Mouse (Mus musculus): ENCODE results near the gene Prr12. TPM values are rescaled to one million over a fixed set of nuclear protein-coding genes. Genes with fewer than 3 reads are reported as not detected.

The Prr12 gene
- total and polyA plus RNA-seq, 3 experiments, result 7.1 to 23.0 (median 22.4) TPM

DNA sequence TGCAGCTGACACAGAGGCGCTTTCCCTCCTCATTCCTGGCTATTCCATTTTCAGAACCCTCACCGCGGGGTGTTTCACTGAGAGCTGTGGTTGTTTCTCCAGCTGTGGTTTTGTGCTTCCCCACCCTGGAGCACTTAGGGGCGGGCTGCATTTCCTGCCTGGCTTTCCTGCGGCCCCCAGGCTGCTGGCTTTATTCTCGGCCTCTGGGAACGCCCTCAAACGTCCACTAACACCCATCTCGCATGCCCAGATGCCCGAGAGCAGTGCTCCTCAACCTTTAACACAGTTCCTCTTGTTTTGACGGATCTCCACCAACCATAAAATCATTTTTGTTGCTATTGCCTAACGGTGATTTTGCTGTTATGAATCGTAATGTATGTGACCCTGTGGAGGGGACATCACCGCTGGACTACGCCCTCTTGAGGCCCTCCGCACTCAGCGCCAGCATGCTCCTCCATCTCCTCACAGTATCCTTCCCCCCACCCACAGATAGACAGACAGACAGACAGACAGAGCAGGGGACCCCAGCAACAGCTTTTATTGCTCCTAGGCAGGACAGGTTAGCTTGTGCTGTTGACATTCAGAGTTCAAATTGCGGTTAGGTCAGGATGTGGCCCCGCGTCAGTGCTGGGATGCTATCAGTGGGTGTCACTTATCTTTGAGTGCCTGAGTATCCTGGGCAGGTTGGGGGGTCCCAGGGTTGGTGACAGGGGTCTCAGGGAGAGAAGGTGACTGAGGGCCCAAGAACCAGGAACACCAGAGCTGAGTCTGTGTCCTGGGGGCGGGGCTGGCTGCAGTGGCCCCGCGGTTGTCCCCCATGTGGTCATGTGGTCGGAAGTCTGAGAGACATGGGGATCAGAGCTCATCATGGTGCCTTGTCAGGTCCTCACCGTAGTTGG, 30.0 kb upstream of the Prr12 start:
- Histone ChIP-seq H3K36me3 (ENCODE audit: control insufficient read depth, insufficient read depth, low read length) (no peaks in the 10 kb centered on the region), H3K9ac (ENCODE audit: low read depth, low read length) (peak overlapping the region; percentile 51), H3K4me1 (ENCODE audit: control insufficient read depth, insufficient read depth, low read length) (peaks cover 6% of the 10 kb centered on the region), H3K27ac (peak overlapping the region; percentile 83), H3K79me2 (replicated peaks; ENCODE audit: control insufficient read depth, insufficient read depth, low read length) (no peaks in the 10 kb centered on the region), H3K27me3 (ENCODE audit: control insufficient read depth, insufficient read depth, low read length) (no peaks in the 10 kb centered on the region), H3K4me3 (peak overlapping the region; percentile 22; the same call in 1 of the 2 replicates)
- TF ChIP-seq CTCF (IDR thresholded peaks at IDR 0.05), result peak; percentile 39
- no peak; the same call in none of the 2 replicates for TF ChIP-seq POLR2A (IDR thresholded peaks at IDR 0.05; ENCODE audit: insufficient read depth, low read depth, low read length)
- peak; percentile 62; the same call in 1 of the 2 replicates for TF ChIP-seq EP300 (IDR thresholded peaks at IDR 0.05; ENCODE audit: insufficient read depth, low read depth, low read length)
- intact Hi-C loops (cut with DNase I), result loop anchor here (2.0 kb wide), 1 partner anchor 20 kb away; the partner anchor contains the start of gene Fcgrt
- WGBS, result 45% methylated on average over 25 of the region's 25 CpGs
- peak; percentile 75 to 84 for DNase-seq

DNA sequence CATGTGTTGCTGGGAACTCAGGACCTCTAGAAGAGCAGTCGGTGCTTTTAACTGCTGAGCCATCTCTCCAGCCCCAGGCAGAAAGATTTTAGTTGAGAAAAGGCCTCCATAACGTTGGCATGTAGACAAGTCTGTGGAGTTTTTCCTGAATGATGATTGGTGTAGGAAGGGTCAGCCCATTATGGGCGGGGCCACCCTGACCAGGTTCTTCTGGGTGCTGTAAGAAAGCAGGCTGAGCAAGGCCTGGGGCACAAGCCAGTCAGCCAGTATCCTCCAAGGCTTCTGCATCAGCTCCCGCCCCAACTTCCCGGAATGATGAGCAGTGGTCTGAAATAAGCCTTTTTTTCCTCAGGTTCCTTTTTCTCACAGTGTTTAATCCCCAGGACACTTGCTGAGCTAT, 28.3 kb upstream of the Prr12 start:
- TF ChIP-seq CTCF (IDR thresholded peaks at IDR 0.05) (no peak), POLR2A (IDR thresholded peaks at IDR 0.05; ENCODE audit: insufficient read depth, low read depth, low read length) (no peak), EP300 (IDR thresholded peaks at IDR 0.05; ENCODE audit: insufficient read depth, low read depth, low read length) (no peak)
- intact Hi-C loops (cut with DNase I), result no loop called here
- H3K4me3 ChIP-seq, result no peak overlapping the region
- no peak overlapping the region for H3K9ac ChIP-seq (ENCODE audit: low read depth, low read length)
- no peaks in the 10 kb centered on the region for H3K27me3 ChIP-seq (ENCODE audit: control insufficient read depth, insufficient read depth, low read length)
- no peaks in the 10 kb centered on the region for H3K36me3 ChIP-seq (ENCODE audit: control insufficient read depth, insufficient read depth, low read length)
- WGBS, result 60% methylated on average over 5 of the region's 5 CpGs
- no peaks in the 10 kb centered on the region for H3K79me2 ChIP-seq (replicated peaks; ENCODE audit: control insufficient read depth, insufficient read depth, low read length)
- no peak for DNase-seq
- H3K4me1 ChIP-seq (ENCODE audit: control insufficient read depth, insufficient read depth, low read length), result peaks cover 6% of the 10 kb centered on the region
- peak overlapping the region; percentile 83 for H3K27ac ChIP-seq

DNA sequence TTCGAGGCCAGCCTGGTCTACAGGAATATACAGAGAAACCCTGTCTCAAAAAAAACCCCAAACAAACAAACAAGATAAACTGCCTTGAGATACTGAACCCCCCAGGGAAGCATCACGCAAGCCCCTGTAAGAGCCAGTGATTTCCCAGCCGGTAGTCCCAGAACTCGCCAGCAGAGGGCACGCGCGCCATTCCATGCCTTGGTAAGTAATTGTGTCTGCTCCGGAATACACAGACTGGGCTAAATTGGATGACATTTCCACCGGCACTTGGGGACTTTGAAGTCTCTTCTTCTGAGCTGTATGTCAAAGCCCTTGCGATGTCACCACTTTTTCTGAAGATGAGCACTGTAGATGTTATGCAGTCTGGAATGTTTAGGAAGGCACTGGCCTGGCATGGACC, 27.2 kb upstream of the Prr12 start:
- H3K9ac ChIP-seq (ENCODE audit: low read depth, low read length), result no peak overlapping the region
- H3K27ac ChIP-seq, result no peak overlapping the region; the same call in 1 of the 2 replicates
- 1% methylated on average over 10 of the region's 10 CpGs for WGBS
- no peaks in the 10 kb centered on the region for H3K27me3 ChIP-seq (ENCODE audit: control insufficient read depth, insufficient read depth, low read length)
- H3K79me2 ChIP-seq (replicated peaks; ENCODE audit: control insufficient read depth, insufficient read depth, low read length), result no peaks in the 10 kb centered on the region
- H3K36me3 ChIP-seq (ENCODE audit: control insufficient read depth, insufficient read depth, low read length), result no peaks in the 10 kb centered on the region
- TF ChIP-seq POLR2A (IDR thresholded peaks at IDR 0.05; ENCODE audit: insufficient read depth, low read depth, low read length), result 0 out of 2 replicates have a peak, but pooled peaks have one; percentile 18
- TF ChIP-seq CTCF (IDR thresholded peaks at IDR 0.05), result peak; percentile 95; the same call in 1 of the 2 replicates
- TF ChIP-seq EP300 (IDR thresholded peaks at IDR 0.05; ENCODE audit: insufficient read depth, low read depth, low read length), result peak; percentile 94
- peaks cover 8% of the 10 kb centered on the region for H3K4me1 ChIP-seq (ENCODE audit: control insufficient read depth, insufficient read depth, low read length)
- H3K4me3 ChIP-seq, result no peak overlapping the region
- peak; percentile 89 to 97 for DNase-seq
- intact Hi-C loops (cut with DNase I), result loop anchor here (1.0 kb wide), 2 partner anchors 56 to 118 kb away; partner anchors contain the start of genes Flt3l and Gm45713

DNA sequence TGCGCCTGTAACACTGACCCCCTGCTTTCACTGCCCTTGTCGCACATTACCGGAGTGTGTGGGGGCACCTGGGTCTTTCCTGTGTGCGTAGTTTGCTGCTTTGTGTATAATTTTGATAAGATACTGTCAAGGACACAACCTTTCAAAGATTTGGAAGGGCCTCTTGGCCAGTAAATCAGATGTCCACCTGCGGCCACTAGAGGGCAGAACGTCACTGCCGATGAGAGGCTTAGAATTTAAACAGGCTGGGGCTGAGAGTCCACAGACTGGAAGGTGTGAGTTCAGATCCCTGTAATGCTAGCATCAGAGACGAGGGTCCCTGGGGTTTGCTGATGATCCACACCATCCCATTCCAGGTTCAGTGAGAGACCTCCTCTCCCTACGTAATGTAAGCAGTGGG, 25.8 kb upstream of the Prr12 start:
- TF ChIP-seq CTCF (IDR thresholded peaks at IDR 0.05) (peak; percentile 88), POLR2A (IDR thresholded peaks at IDR 0.05; ENCODE audit: insufficient read depth, low read depth, low read length) (no peak), EP300 (IDR thresholded peaks at IDR 0.05; ENCODE audit: insufficient read depth, low read depth, low read length) (peak; percentile 76; the same call in 1 of the 2 replicates)
- Histone ChIP-seq H3K36me3 (ENCODE audit: control insufficient read depth, insufficient read depth, low read length) (no peaks in the 10 kb centered on the region), H3K4me1 (ENCODE audit: control insufficient read depth, insufficient read depth, low read length) (peaks cover 8% of the 10 kb centered on the region), H3K4me3 (no peak overlapping the region), H3K27ac (no peak overlapping the region), H3K9ac (ENCODE audit: low read depth, low read length) (no peak overlapping the region), H3K79me2 (replicated peaks; ENCODE audit: control insufficient read depth, insufficient read depth, low read length) (no peaks in the 10 kb centered on the region; the same call in 1 of the 2 replicates), H3K27me3 (ENCODE audit: control insufficient read depth, insufficient read depth, low read length) (no peaks in the 10 kb centered on the region)
- peak; percentile 78 to 84 for DNase-seq
- WGBS, result 24% methylated on average over 9 of the region's 9 CpGs
- intact Hi-C loops (cut with DNase I), result no loop called here

DNA sequence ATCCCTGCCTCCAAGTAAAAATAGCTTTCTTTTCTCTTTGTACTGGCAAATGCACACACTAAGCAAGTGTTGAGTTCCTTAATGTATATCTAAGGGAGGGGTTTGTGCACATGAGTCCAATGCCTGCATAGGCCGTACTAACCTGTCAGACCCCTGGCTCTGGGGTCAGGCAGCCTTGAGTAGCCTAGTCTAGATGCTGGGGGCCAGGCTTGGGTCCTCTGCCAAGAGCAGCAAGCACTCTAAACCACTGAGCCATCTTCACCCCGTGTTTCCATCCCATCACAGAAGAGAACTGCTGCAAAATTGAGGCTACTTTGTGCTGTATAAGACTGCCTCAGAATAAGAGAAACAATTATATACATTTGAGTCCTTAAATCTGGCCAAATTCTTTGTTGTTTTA, 25.1 kb upstream of the Prr12 start:
- H3K36me3 ChIP-seq (ENCODE audit: control insufficient read depth, insufficient read depth, low read length), result no peaks in the 10 kb centered on the region
- no peak for DNase-seq

More for the DNA sequence above, 25.1 kb upstream of the Prr12 start:
- intact Hi-C loops (cut with DNase I), result no loop called here
- Histone ChIP-seq H3K4me3 (no peak overlapping the region), H3K4me1 (ENCODE audit: control insufficient read depth, insufficient read depth, low read length) (peaks cover 8% of the 10 kb centered on the region), H3K79me2 (replicated peaks; ENCODE audit: control insufficient read depth, insufficient read depth, low read length) (no peaks in the 10 kb centered on the region; the same call in 1 of the 2 replicates), H3K9ac (ENCODE audit: low read depth, low read length) (no peak overlapping the region), H3K27me3 (ENCODE audit: control insufficient read depth, insufficient read depth, low read length) (no peaks in the 10 kb centered on the region), H3K27ac (no peak overlapping the region)
- WGBS, result 98% methylated on average over 2 of the region's 2 CpGs
- no peak for TF ChIP-seq EP300 (IDR thresholded peaks at IDR 0.05; ENCODE audit: insufficient read depth, low read depth, low read length)
- no peak for TF ChIP-seq CTCF (IDR thresholded peaks at IDR 0.05)
- no peak for TF ChIP-seq POLR2A (IDR thresholded peaks at IDR 0.05; ENCODE audit: insufficient read depth, low read depth, low read length)

Data from heart, adult 2 months (tissue).